Mouse (Mus musculus): ENCODE measurements around the gene Yrdc.

Gene Yrdc

DNA sequence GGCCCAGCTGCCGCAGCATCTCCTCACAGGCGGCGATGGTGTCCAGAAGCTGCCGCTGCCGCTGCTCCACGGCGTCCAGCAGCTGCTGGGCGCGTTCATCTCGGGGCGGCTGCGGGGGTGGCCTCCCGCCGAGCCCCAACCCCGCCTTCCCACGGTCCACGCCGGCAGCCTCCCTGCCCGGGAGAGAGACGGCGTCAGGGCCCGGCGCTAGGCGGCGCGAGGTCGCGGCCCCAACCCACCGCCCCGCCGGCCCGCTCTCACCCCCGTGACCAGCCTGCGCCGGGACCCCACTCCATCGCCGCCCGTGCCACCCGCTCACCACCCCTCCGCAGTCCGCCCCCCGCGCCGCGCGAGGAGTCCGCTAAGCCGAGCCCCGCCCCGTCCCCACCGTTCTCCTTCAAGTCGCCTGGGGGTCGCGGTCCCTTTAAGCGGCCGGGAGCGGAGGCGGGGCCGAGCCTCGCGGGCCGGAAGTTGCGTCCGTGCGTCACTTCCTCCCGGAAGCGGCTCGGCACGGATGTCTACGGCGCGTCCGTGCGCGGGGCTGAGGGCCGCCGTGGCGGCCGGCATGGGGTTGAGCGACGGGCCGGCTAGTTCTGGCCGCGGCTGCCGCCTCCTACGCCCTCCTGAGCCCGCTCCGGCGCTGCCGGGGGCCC is at the start of gene Yrdc:
TSS of gene Yrdc (plus strand) at position 419 of the 653 bp plus-strand sequence.
- peak; percentile 90 to 91 for DNase-seq (ENCODE audit: low spot score in 2 of 2)

DNA sequence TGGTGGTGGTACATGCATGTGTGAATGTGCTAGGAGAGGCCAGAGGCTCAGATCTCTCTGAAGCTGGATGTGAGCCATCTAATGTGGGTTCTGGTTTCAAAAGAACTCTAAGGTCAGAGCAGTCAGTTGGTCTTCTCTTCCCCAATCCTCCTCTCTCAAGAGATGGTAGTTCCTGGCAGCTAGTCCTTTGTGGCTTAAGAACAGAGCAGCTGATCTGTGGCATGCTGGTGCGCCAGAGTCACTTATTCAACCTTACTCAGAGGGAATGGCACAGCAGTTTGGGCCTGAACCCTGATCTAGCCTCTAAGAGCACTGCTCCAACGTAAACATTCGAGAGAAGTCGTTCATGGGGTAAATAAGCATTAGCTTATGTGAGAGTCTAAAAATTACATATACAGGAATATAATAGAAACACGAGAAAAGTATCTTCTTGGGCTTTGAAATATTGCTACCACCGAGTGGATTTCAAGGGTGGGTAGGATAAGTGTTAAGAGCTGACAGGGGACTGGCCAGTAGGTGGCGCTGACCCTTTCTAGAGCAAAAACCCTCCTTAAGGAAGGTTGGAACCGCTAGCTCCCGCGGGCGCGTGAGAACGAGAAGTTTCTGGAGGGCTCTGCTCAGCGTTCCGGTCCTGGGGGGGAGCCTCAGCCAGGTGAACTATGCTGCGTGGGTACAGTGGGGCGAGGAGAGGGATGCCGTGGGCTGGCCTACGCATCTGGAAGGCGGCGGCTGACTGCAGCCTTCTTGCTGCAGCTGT is 48.7 kb upstream of the Yrdc start, which contains the start of gene Mtf1:
TSS of gene Mtf1 (plus strand) at position 553 of the 757 bp plus-strand sequence.
- peak; percentile 76 to 84 for DNase-seq (ENCODE audit: low spot score in 2 of 2)

- peak; percentile 98 for DNase-seq (ENCODE audit: low spot score in 2 of 2)
Measured at GRCm38 (mm10) chr4:124802309-124803260, 47.9 kb upstream of the Yrdc start.

GRCm38 (mm10) chr4:124803406-124803805 is 47.1 kb upstream of the Yrdc start:
- no peak for DNase-seq (ENCODE audit: low spot score in 2 of 2)

DNA sequence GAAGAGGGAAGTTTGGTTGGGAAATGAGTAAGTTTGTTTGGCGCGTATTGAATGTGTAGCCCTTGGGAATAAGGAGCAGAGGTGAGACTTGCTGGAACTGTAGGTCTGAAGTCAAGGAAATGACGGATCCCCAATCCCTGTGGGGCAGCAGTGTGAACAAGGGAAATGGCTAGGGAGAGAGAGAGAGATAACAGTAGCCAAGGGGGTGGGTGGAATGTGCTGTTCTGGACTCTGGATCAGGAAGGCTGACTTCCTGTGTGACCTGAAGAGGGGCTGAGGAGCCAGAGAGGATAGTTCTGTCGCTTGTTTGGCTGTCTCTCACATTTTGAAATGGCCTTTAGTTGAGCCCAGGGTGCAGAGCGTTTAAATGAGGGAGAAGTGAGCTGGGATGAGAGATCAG is 42.0 kb upstream of the Yrdc start:
- DNase-seq (ENCODE audit: low spot score in 2 of 2), result no peak

GRCm38 (mm10) chr4:124809136-124809883 is 41.2 kb upstream of the Yrdc start:
- DNase-seq (ENCODE audit: low spot score in 2 of 2), result no peak

DNA sequence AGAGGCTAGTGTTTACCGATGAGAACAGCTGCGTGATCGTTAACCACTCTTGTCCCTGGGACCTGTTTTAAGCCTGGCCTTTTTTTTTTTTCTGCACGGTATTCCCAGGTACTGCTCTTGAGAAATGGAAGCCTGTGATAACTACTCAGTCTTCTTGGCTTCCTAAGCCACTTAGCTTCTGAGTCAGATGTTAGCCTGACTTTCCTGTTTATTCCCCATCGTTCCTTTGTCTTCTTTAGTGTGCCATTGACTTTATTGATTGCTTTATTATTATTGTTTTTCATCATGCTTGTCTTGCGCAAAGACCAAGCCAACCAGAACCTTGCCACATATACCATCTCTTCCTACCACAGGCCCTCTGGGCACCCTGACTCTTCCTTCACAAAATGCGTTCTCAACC is 40.4 kb upstream of the Yrdc start:
- no peak for DNase-seq (ENCODE audit: low spot score in 2 of 2)

- DNase-seq (ENCODE audit: low spot score in 2 of 2), result no peak
Measured at GRCm38 (mm10) chr4:124811347-124811975, 39.0 kb upstream of the Yrdc start.

- no peak for DNase-seq (ENCODE audit: low spot score in 2 of 2)
Measured at GRCm38 (mm10) chr4:124815901-124816300, 34.6 kb upstream of the Yrdc start.

DNA sequence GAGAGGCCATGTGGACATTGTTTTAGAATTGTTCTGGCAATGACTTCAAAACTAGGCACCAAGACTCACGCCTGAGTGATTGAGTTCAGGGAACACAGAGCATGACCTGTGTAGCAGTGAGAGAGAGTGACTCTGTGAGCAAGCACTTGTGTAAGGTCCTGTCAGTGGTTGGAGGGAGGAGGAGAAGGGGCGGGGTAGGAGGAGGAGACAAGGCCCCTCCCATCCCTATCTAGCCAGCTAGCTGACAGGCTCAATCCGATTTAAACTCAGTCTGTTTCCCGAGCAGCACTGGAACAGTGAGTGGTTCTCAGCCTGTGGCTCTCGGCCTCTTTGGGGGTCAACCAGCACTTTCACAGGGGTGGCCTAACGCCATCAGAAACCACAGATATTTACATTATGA is 32.7 kb upstream of the Yrdc start:
- peak; percentile 9 to 11 for DNase-seq (ENCODE audit: low spot score in 2 of 2)

DNA sequence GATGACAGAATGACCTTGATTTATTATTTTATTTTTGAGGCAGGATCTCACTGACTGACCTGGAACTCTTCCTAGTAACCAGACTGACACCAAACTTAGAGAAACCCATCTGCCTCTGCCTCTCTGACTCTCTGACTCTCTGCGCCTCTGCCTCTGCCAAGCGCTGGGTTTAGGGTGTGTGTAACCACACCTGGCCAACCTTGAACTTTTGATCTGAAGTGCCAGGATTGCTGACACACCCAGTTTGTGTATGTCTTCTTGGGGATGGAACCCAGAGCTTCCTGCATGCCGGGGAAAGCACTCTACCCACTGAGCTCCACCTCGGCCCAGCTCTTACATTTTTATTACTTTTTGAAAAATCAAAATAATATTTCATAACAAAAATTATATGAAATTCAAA is 31.6 kb upstream of the Yrdc start:
- DNase-seq (ENCODE audit: low spot score in 2 of 2), result no peak

GRCm38 (mm10) chr4:124824967-124825366 is 25.5 kb upstream of the Yrdc start:
- no peak for DNase-seq (ENCODE audit: low spot score in 2 of 2)

- DNase-seq (ENCODE audit: low spot score in 2 of 2), result no peak
Measured at GRCm38 (mm10) chr4:124825371-124825965, 25.0 kb upstream of the Yrdc start.

GRCm38 (mm10) chr4:124829671-124830070 is 20.8 kb upstream of the Yrdc start:
- DNase-seq (ENCODE audit: low spot score in 2 of 2), result no peak

DNA sequence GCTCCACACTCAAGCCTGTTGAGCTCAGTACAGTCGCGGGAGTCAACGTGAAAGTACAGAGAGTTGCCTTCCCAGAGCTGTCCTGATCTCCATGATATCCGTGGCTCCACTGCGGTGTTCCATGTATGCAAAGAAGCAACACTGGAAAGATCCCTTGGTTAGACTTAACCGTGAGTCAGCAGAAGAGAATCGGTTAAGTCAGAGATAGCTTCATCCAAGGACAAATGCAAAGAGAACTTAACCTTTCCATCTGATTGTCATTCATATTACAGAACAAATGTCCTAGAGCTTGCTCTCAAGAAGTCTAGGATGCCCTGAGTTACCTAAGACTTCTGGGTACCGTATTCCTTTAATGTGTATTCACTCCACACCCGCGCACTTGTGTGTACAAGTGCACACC is 17.7 kb upstream of the Yrdc start:
- DNase-seq (ENCODE audit: low spot score in 2 of 2), result no peak

- DNase-seq (ENCODE audit: low spot score in 2 of 2), result no peak
Measured at GRCm38 (mm10) chr4:124838035-124838700, 12.3 kb upstream of the Yrdc start.

DNA sequence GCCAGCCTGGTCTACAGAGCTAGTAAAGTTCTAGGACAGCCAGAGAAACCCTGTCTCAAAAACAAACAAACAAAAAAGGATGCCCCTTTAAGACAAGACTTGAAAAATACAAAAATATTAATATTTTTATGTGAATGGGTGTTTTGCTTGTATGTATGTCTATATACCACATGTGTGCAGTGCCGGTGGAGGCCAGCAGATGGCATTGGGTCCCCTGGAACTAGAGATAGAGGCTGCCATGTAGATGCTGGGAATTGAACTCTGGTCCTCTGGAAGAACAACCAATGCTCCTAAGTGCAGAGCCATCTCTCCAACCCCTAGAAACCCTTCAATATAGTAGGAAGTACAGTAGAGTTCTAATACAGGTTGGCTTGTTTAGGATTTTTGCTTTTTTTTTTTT is 9.5 kb upstream of the Yrdc start:
- no peak for DNase-seq (ENCODE audit: low spot score in 2 of 2)

GRCm38 (mm10) chr4:124843493-124843892 is 7.0 kb upstream of the Yrdc start:
- no peak for DNase-seq (ENCODE audit: low spot score in 2 of 2)

- peak; percentile 64 to 72 for DNase-seq (ENCODE audit: low spot score in 2 of 2)
Measured at GRCm38 (mm10) chr4:124847573-124847972, 2.9 kb upstream of the Yrdc start.

Measured in spleen, postnatal 36 days (tissue).